Mouse (Mus musculus) intestine, embryonic 15.5 days (tissue): ENCODE measurements around the gene Mex3b. TPM values are rescaled to one million over a fixed set of nuclear protein-coding genes. Genes with fewer than 3 reads are reported as not detected.

ENCODE experiments used
- ATAC-seq: fragments of 200-750 bp; cut with Nextera tagmentation; 2 replicates; pipeline ENCODE4 v1.8.0; 2017; ENCODE audit warnings: moderate TSS enrichment, moderate library complexity
- H3K27ac ChIP-seq: fragments of 300-500 bp; sonication (generic); 2 replicates; pipeline ENCODE4 v1.5.1; 2015; ENCODE audit warnings: mild to moderate bottlenecking, inconsistent platforms
- H3K27me3 ChIP-seq: fragments of 300-500 bp; sonication (generic); replicated peaks from 2 replicates; pipeline ENCODE4 v1.6.1; 2015; ENCODE audit warnings: inconsistent platforms
- H3K36me3 ChIP-seq: fragments of 300-500 bp; sonication (generic); 2 replicates; pipeline ENCODE4 v1.6.1; 2015; ENCODE audit warnings: inconsistent platforms
- H3K4me1 ChIP-seq: fragments of 300-500 bp; sonication (generic); replicated peaks from 2 replicates; pipeline ENCODE4 v1.6.1; 2015; ENCODE audit warnings: inconsistent platforms
- H3K4me2 ChIP-seq: fragments of 300-500 bp; sonication (generic); replicated peaks from 2 replicates; pipeline ENCODE4 v1.6.1; 2015; ENCODE audit warnings: mild to moderate bottlenecking, inconsistent platforms
- H3K4me3 ChIP-seq: fragments of 300-500 bp; sonication (generic); replicated peaks from 2 replicates; pipeline ENCODE4 v1.5.1; 2015; ENCODE audit warnings: inconsistent platforms
- H3K9ac ChIP-seq: fragments of 300-500 bp; sonication (generic); 2 replicates; pipeline ENCODE4 v1.6.1; 2015; ENCODE audit warnings: inconsistent platforms
- H3K9me3 ChIP-seq: fragments of 300-500 bp; sonication (generic); 2 replicates; pipeline ENCODE4 v1.6.1; 2016; ENCODE audit warnings: inconsistent platforms
- WGBS: fragments of 180-500 bp; shearing (Covaris S2); methylation state at CpG from one replicate; pipeline ENCODE4 v1.1.7; 2015; 5-methylcytosine and 5-hydroxymethylcytosine counted together
- polyA plus RNA-seq: library from polyadenylated mRNA; unstranded; fragments of >200 nt; fragmentation: Nextera tagmentation; extraction: Ambion mirVana; gene quantifications from 2 replicates; pipeline ENCODE4 v1.2.1, GENCODE M21; 2015

Gene Mex3b
- 7.8 and 9.0 TPM in 2 replicates for polyA plus RNA-seq

GRCm38 (mm10) chr7:82867271-82868121, at the start of gene Mex3b:
Gene Mex3b, plus strand, starts transcription at chr7:82867333.
- peak; percentile 18 for ATAC-seq
- Histone ChIP-seq H3K9me3 (no peaks in the 10 kb centered on the region), H3K36me3 (no peaks in the 10 kb centered on the region), H3K27me3 (no peaks in the 10 kb centered on the region), H3K27ac (peak within 1 kb of the TSS; percentile 98), H3K4me2 (peak within 1 kb of the TSS; percentile 96), H3K4me1 (peaks cover 22% of the 10 kb centered on the region), H3K9ac (peak within 1 kb of the TSS; percentile 80), H3K4me3 (peak within 1 kb of the TSS; percentile 74)
- WGBS, result under 1% methylated on average over 87 of the region's 87 CpGs

- no peak for ATAC-seq
- H3K36me3 ChIP-seq, result no peaks in the 10 kb centered on the region
- no peak overlapping the region for H3K27ac ChIP-seq
- H3K9ac ChIP-seq, result no peak overlapping the region
- H3K4me3 ChIP-seq, result no peak overlapping the region
- 93% methylated on average over 7 of the region's 7 CpGs for WGBS
- H3K4me1 ChIP-seq, result no peaks in the 10 kb centered on the region
- no peaks in the 10 kb centered on the region for H3K27me3 ChIP-seq
- no peaks in the 10 kb centered on the region for H3K9me3 ChIP-seq
- H3K4me2 ChIP-seq, result no peak overlapping the region
Observed at GRCm38 (mm10) chr7:82819541-82819940, 47.6 kb upstream of the Mex3b start.

GRCm38 (mm10) chr7:82820661-82821060, 46.5 kb upstream of the Mex3b start:
- no peaks in the 10 kb centered on the region for H3K9me3 ChIP-seq
- H3K4me1 ChIP-seq, result no peaks in the 10 kb centered on the region
- H3K9ac ChIP-seq, result no peak overlapping the region
- H3K4me2 ChIP-seq, result no peak overlapping the region
- ATAC-seq, result no peak
- no peaks in the 10 kb centered on the region for H3K36me3 ChIP-seq
- H3K4me3 ChIP-seq, result no peak overlapping the region
- 42% methylated on average over 4 of the region's 4 CpGs for WGBS
- no peak overlapping the region for H3K27ac ChIP-seq
- no peaks in the 10 kb centered on the region for H3K27me3 ChIP-seq

GRCm38 (mm10) chr7:82821501-82821900, 45.6 kb upstream of the Mex3b start:
- H3K27me3 ChIP-seq, result no peaks in the 10 kb centered on the region
- H3K4me1 ChIP-seq, result no peaks in the 10 kb centered on the region
- no peak overlapping the region for H3K9ac ChIP-seq
- H3K9me3 ChIP-seq, result no peaks in the 10 kb centered on the region
- H3K36me3 ChIP-seq, result no peaks in the 10 kb centered on the region
- no peak for ATAC-seq
- H3K4me3 ChIP-seq, result no peak overlapping the region
- H3K27ac ChIP-seq, result no peak overlapping the region
- H3K4me2 ChIP-seq, result no peak overlapping the region
- WGBS, result 82% methylated on average over 3 of the region's 3 CpGs

- Histone ChIP-seq H3K4me3 (no peak overlapping the region), H3K27me3 (no peaks in the 10 kb centered on the region), H3K4me2 (no peak overlapping the region), H3K4me1 (no peaks in the 10 kb centered on the region), H3K9ac (no peak overlapping the region), H3K36me3 (no peaks in the 10 kb centered on the region), H3K9me3 (no peaks in the 10 kb centered on the region), H3K27ac (no peak overlapping the region)
- 17% methylated on average over 1 of the region's 1 CpGs for WGBS
- peak; percentile 34; the same call in 1 of the 2 replicates for ATAC-seq
Observed at GRCm38 (mm10) chr7:82822528-82822927, 44.6 kb upstream of the Mex3b start.

- H3K27me3 ChIP-seq, result no peaks in the 10 kb centered on the region
- no peak overlapping the region for H3K4me3 ChIP-seq
- no peaks in the 10 kb centered on the region for H3K9me3 ChIP-seq
- no peak overlapping the region for H3K27ac ChIP-seq
- H3K4me2 ChIP-seq, result no peak overlapping the region
- no peak overlapping the region for H3K9ac ChIP-seq
- no peak for ATAC-seq
- H3K36me3 ChIP-seq, result no peaks in the 10 kb centered on the region
- 0 out of 2 replicates have a peak, but pooled peaks cover 4% of the 10 kb centered on the region for H3K4me1 ChIP-seq
- 58% methylated on average over 2 of the region's 2 CpGs for WGBS
Observed at GRCm38 (mm10) chr7:82828193-82828592, 38.9 kb upstream of the Mex3b start.

- no peak overlapping the region for H3K9ac ChIP-seq
- H3K27me3 ChIP-seq, result no peaks in the 10 kb centered on the region
- no peak overlapping the region for H3K4me3 ChIP-seq
- H3K4me1 ChIP-seq, result 0 out of 2 replicates have a peak, but pooled peaks cover 4% of the 10 kb centered on the region
- 42% methylated on average over 3 of the region's 3 CpGs for WGBS
- no peak overlapping the region for H3K27ac ChIP-seq
- ATAC-seq, result no peak
- no peak overlapping the region for H3K4me2 ChIP-seq
- H3K36me3 ChIP-seq, result no peaks in the 10 kb centered on the region
- H3K9me3 ChIP-seq, result no peaks in the 10 kb centered on the region
Observed at GRCm38 (mm10) chr7:82829516-82829915, 37.6 kb upstream of the Mex3b start.

GRCm38 (mm10) chr7:82834471-82834870, 32.7 kb upstream of the Mex3b start:
- Histone ChIP-seq H3K27ac (no peak overlapping the region), H3K36me3 (no peaks in the 10 kb centered on the region), H3K9me3 (no peaks in the 10 kb centered on the region), H3K4me2 (no peak overlapping the region), H3K4me1 (peaks cover 4% of the 10 kb centered on the region; the same call in 1 of the 2 replicates), H3K9ac (no peak overlapping the region), H3K27me3 (no peaks in the 10 kb centered on the region), H3K4me3 (no peak overlapping the region)
- no peak for ATAC-seq
- 73% methylated on average over 4 of the region's 4 CpGs for WGBS

- Histone ChIP-seq H3K4me2 (no peak overlapping the region), H3K9ac (no peak overlapping the region), H3K4me1 (peaks cover 4% of the 10 kb centered on the region; the same call in 1 of the 2 replicates), H3K4me3 (no peak overlapping the region), H3K27me3 (no peaks in the 10 kb centered on the region), H3K9me3 (no peaks in the 10 kb centered on the region), H3K27ac (0 out of 2 replicates have a peak overlapping the region, but pooled peaks have one; percentile 48), H3K36me3 (no peaks in the 10 kb centered on the region)
- no peak for ATAC-seq
- 55% methylated on average over 1 of the region's 1 CpGs for WGBS
Observed at GRCm38 (mm10) chr7:82838414-82838813, 28.7 kb upstream of the Mex3b start.

GRCm38 (mm10) chr7:82838965-82839675, 28.0 kb upstream of the Mex3b start:
- Histone ChIP-seq H3K4me2 (peak overlapping the region; percentile 30; the same call in 1 of the 2 replicates), H3K27me3 (no peaks in the 10 kb centered on the region), H3K9me3 (no peaks in the 10 kb centered on the region), H3K4me3 (no peak overlapping the region), H3K36me3 (no peaks in the 10 kb centered on the region), H3K27ac (peak overlapping the region; percentile 48; the same call in 1 of the 2 replicates), H3K9ac (no peak overlapping the region), H3K4me1 (peaks cover 4% of the 10 kb centered on the region; the same call in 1 of the 2 replicates)
- peak; percentile 53 for ATAC-seq
- WGBS, result 29% methylated on average over 11 of the region's 11 CpGs

GRCm38 (mm10) chr7:82842222-82842920, 24.8 kb upstream of the Mex3b start:
- ATAC-seq, result no peak
- no peak overlapping the region for H3K4me2 ChIP-seq
- H3K36me3 ChIP-seq, result no peaks in the 10 kb centered on the region
- no peak overlapping the region for H3K4me3 ChIP-seq
- H3K9me3 ChIP-seq, result no peaks in the 10 kb centered on the region
- WGBS, result 59% methylated on average over 10 of the region's 10 CpGs
- no peaks in the 10 kb centered on the region for H3K27me3 ChIP-seq
- no peak overlapping the region for H3K9ac ChIP-seq
- H3K4me1 ChIP-seq, result peaks cover 4% of the 10 kb centered on the region; the same call in 1 of the 2 replicates
- no peak overlapping the region for H3K27ac ChIP-seq

- Histone ChIP-seq H3K4me1 (peaks cover 8% of the 10 kb centered on the region; the same call in 1 of the 2 replicates), H3K4me3 (no peak overlapping the region), H3K9me3 (no peaks in the 10 kb centered on the region), H3K9ac (no peak overlapping the region), H3K27ac (no peak overlapping the region), H3K27me3 (no peaks in the 10 kb centered on the region), H3K4me2 (no peak overlapping the region), H3K36me3 (no peaks in the 10 kb centered on the region)
- WGBS, result 75% methylated on average over 3 of the region's 3 CpGs
- ATAC-seq, result no peak
Observed at GRCm38 (mm10) chr7:82850756-82851155, 16.4 kb upstream of the Mex3b start.
